Mouse (Mus musculus) hindbrain, embryonic 14.5 days (tissue): ENCODE results near the gene H2-Ob. TPM values are rescaled to one million over a fixed set of nuclear protein-coding genes. Genes with fewer than 3 reads are reported as not detected.
A peak's percentile ranks its signal among the peaks of the same experiment; 100 is the strongest.

ENCODE experiments used
- ATAC-seq: fragments of 200-750 bp; cut with Nextera tagmentation; 2 replicates; pipeline ENCODE4 v1.8.0; 2017; ENCODE audit warnings: moderate number of reproducible peaks, mild to moderate bottlenecking, moderate TSS enrichment, moderate library complexity; ENCODE audit not compliant: low FRiP score
- DNase-seq: peaks from one replicate; pipeline ENCODE4 v3.0.0-alpha.2; 2015; ENCODE audit warnings: low spot score
- H3K27ac ChIP-seq: fragments of 300-500 bp; sonication (generic); 2 replicates; pipeline ENCODE4 v1.5.1; 2014; ENCODE audit warnings: mild to moderate bottlenecking, moderate library complexity
- H3K27me3 ChIP-seq: fragments of 300-500 bp; sonication (generic); 2 replicates; pipeline ENCODE4 v1.6.1; 2014; ENCODE audit warnings: mild to moderate bottlenecking, low read length, mixed read lengths; ENCODE audit not compliant: control insufficient read depth, insufficient read depth
- H3K36me3 ChIP-seq: fragments of 300-500 bp; sonication (generic); replicated peaks from 2 replicates; pipeline ENCODE4 v1.6.1; 2014; ENCODE audit not compliant: control insufficient read depth, insufficient read depth
- H3K4me1 ChIP-seq: fragments of 300-500 bp; sonication (generic); replicated peaks from 2 replicates; pipeline ENCODE4 v1.6.1; 2014; ENCODE audit warnings: antibody characterized with exemption, low read length, mixed read lengths; ENCODE audit not compliant: control insufficient read depth, insufficient read depth
- H3K4me2 ChIP-seq: fragments of 300-500 bp; sonication (generic); replicated peaks from 2 replicates; pipeline ENCODE4 v1.6.1; 2014; ENCODE audit warnings: mild to moderate bottlenecking, moderate library complexity
- H3K4me3 ChIP-seq: fragments of 300-500 bp; sonication (generic); replicated peaks from 2 replicates; pipeline ENCODE4 v1.5.1; 2014; ENCODE audit warnings: mild to moderate bottlenecking, low read length
- H3K9ac ChIP-seq: fragments of 300-500 bp; sonication (generic); 2 replicates; pipeline ENCODE4 v1.6.1; 2014
- H3K9me3 ChIP-seq: fragments of 300-500 bp; sonication (generic); 2 replicates; pipeline ENCODE4 v1.6.1; 2016; ENCODE audit warnings: low read length; ENCODE audit not compliant: control insufficient read depth
- WGBS: fragments of 180-500 bp; shearing (Covaris S2); extraction: QIAGEN DNeasy Blood & Tissue Kit; methylation state at CpG from one replicate; pipeline ENCODE4 v1.1.7; 2014; 5-methylcytosine and 5-hydroxymethylcytosine counted together
- polyA plus RNA-seq: library from polyadenylated mRNA; unstranded; fragments of >200 nt; fragmentation: Nextera tagmentation; extraction: Ambion mirVana; gene quantifications from 2 replicates; pipeline ENCODE4 v1.2.1, GENCODE M21; 2014

H2-Ob gene
- polyA plus RNA-seq, 1 experiment from 2014 or later, result not detected

DNA sequence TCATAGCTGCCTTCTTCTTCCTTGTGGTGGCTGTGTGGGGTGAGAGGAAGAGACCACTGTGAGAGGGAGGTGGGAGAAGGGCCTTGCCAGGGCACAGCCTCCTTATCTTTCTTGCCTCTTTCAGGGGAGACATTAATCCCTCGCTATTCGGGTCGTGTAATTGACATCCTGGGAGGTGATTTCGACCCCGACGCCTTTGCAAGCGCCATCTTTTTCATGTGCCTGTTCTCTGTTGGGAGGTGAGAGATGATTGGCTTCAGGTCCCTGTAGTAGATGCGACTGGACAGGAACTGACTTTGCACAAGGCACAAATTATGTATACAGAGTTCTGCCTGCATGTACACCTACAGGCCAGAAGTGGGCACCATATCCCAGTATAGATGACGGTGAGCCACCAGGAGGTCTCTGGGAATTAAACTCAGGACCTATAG, 32.9 kb upstream of the H2-Ob start:
- peaks cover 37% of the 10 kb centered on the region for H3K27me3 ChIP-seq
- 26% methylated on average over 9 of the region's 9 CpGs for WGBS
- no peak for ATAC-seq
- H3K4me1 ChIP-seq, result 0 out of 2 replicates have a peak, but pooled peaks cover 3% of the 10 kb centered on the region
- H3K9me3 ChIP-seq, result no peaks in the 10 kb centered on the region
- peak overlapping the region; percentile 81 for H3K4me2 ChIP-seq
- no peak overlapping the region for H3K9ac ChIP-seq
- H3K36me3 ChIP-seq, result no peaks in the 10 kb centered on the region
- no peak for DNase-seq
- no peak overlapping the region for H3K27ac ChIP-seq
- no peak overlapping the region for H3K4me3 ChIP-seq

DNA sequence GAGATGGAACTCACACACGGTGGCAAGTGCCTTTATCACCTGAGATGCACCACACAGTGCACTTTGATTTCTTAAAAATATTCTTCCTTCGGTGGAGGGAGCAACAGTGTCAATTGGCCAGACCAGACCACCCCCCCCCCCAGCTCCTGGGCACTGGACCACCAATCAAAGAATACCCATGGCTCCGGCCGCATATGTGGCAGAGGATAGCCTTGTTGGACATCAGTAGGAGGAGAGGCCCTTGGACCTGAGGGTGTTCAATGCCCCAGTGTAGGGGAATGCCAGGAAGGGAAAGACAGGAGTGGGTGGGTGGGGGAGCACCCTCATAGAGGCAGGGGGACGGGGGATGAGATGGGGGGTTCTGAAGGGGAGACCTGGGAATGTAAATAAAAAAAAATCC, 32.0 kb upstream of the H2-Ob start:
- Histone ChIP-seq H3K36me3 (no peaks in the 10 kb centered on the region), H3K27me3 (peaks cover 45% of the 10 kb centered on the region), H3K9me3 (no peaks in the 10 kb centered on the region), H3K4me1 (0 out of 2 replicates have a peak, but pooled peaks cover 3% of the 10 kb centered on the region), H3K4me2 (no peak overlapping the region), H3K9ac (no peak overlapping the region), H3K27ac (no peak overlapping the region), H3K4me3 (no peak overlapping the region)
- ATAC-seq (no peak), DNase-seq (no peak)
- 92% methylated on average over 5 of the region's 5 CpGs for WGBS

DNA sequence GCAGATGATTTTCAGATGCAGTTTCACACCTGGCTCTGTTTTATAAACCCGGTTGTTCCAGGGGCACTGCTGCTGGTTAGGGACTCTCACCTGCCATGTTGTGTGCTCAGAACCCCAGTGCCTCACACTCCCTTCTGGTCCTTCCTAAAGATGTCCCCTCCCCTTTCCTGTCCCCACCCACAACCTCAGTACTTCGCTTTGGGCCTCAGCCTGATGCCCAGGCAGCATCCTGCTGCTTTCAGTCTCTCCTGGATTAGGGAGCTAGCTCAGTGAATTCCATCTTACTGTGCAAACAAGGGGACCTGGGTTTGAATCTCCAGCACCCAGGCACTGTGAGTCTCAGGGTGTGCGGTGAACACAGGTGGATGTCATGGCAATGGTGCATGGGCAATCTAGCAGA, 31.2 kb upstream of the H2-Ob start:
- H3K27me3 ChIP-seq, result peaks cover 52% of the 10 kb centered on the region
- no peaks in the 10 kb centered on the region for H3K9me3 ChIP-seq
- WGBS, result 67% methylated on average over 3 of the region's 3 CpGs
- no peak for DNase-seq
- 0 out of 2 replicates have a peak, but pooled peaks cover 3% of the 10 kb centered on the region for H3K4me1 ChIP-seq
- no peak overlapping the region for H3K4me3 ChIP-seq
- ATAC-seq, result no peak
- H3K36me3 ChIP-seq, result no peaks in the 10 kb centered on the region
- H3K4me2 ChIP-seq, result no peak overlapping the region
- no peak overlapping the region for H3K9ac ChIP-seq
- H3K27ac ChIP-seq, result no peak overlapping the region

DNA sequence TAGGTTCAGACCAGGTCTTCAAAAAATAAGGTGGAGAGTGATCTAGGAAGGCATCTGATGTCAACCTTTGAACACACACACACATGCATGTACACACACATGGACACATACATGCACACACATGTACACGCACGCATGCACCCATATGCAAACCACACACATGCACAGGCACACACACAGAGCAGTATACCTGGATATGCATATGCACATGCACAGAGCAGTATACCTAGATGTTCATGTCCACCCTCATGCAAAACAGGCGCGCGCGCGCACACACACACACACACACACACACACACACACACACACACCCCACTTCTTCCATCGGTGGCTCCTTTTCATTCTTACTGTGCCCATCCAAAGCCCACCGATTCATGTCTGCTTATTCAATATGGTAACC, 30.8 kb upstream of the H2-Ob start:
- DNase-seq (no peak), ATAC-seq (no peak)
- Histone ChIP-seq H3K27me3 (peaks cover 56% of the 10 kb centered on the region), H3K36me3 (no peaks in the 10 kb centered on the region), H3K4me2 (no peak overlapping the region), H3K27ac (no peak overlapping the region), H3K9ac (no peak overlapping the region), H3K9me3 (no peaks in the 10 kb centered on the region), H3K4me3 (no peak overlapping the region), H3K4me1 (0 out of 2 replicates have a peak, but pooled peaks cover 3% of the 10 kb centered on the region)
- WGBS, result 96% methylated on average over 9 of the region's 9 CpGs

DNA sequence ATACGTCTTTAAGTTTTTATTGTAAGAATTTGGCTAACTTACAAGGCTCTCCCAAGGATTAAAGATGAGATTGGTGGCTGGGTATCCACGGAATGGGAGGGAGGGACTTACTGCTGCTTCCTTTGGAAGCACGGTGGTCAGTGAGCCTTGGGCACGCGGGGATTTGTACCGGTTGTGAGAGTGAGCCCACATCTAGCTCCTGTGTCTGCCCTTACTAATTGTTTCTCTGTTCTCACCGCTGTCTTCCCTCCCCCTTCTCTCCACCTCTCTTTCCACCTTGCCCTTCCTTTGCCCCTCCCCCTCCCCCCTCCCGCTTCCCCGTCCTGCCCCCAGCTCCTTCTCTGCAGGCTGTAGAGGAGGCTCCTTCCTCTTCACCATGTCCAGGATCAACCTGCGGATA, 30.3 kb upstream of the H2-Ob start:
- Histone ChIP-seq H3K27me3 (peaks cover 56% of the 10 kb centered on the region), H3K9ac (no peak overlapping the region), H3K4me3 (no peak overlapping the region), H3K9me3 (no peaks in the 10 kb centered on the region), H3K27ac (no peak overlapping the region), H3K4me1 (0 out of 2 replicates have a peak, but pooled peaks cover 3% of the 10 kb centered on the region), H3K4me2 (no peak overlapping the region), H3K36me3 (no peaks in the 10 kb centered on the region)
- ATAC-seq, result no peak
- WGBS, result 33% methylated on average over 10 of the region's 10 CpGs
- DNase-seq, result no peak

DNA sequence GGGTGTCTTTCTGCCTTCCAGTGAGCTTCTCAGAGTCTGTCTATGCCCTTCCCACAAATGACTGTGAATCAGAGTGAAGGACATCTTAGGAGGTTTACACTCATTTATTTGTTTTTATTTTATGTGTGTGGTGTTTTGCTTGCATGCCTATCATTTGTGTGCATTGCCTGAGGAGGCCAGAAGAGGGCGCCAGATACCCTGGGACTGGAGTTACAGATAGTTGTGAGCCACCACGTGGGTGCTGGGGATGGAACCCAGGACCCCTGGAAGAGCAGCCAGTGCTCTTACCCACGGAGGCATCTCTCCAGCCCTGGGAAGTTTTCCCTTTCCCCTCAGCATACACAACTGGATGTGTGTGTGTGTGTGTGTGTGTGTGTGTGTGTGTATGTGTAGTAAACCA, 29.0 kb upstream of the H2-Ob start:
- H3K36me3 ChIP-seq, result no peaks in the 10 kb centered on the region
- H3K4me1 ChIP-seq, result no peaks in the 10 kb centered on the region
- WGBS, result 51% methylated on average over 3 of the region's 3 CpGs
- DNase-seq (no peak), ATAC-seq (no peak)
- no peak overlapping the region for H3K4me2 ChIP-seq
- H3K27me3 ChIP-seq, result peaks cover 61% of the 10 kb centered on the region
- no peak overlapping the region for H3K4me3 ChIP-seq
- H3K27ac ChIP-seq, result no peak overlapping the region
- H3K9me3 ChIP-seq, result no peaks in the 10 kb centered on the region
- no peak overlapping the region for H3K9ac ChIP-seq

DNA sequence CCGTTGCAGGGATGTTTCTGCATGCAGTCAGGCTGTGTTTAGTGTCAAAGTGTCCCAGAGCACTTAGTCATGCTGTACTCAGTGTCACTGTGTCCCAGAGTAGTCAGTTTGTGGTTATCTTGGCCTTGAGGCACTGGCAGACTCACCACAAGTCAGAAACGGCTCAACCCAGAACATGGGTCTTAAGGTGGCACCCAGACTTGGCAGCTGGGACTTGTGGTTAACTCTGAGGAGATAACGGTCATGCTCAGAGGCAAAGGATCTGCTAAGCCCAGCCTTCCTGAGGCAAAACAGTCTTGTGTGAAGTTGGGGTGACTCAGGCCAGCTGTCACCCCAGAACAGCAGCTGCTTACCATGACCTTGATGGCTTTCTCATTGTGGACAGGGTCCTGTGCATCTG, 28.1 kb upstream of the H2-Ob start:
- DNase-seq, result no peak
- WGBS, result 77% methylated on average over 3 of the region's 3 CpGs
- no peak overlapping the region for H3K9ac ChIP-seq
- no peak overlapping the region for H3K4me3 ChIP-seq
- no peaks in the 10 kb centered on the region for H3K9me3 ChIP-seq
- no peak overlapping the region for H3K27ac ChIP-seq
- H3K36me3 ChIP-seq, result no peaks in the 10 kb centered on the region
- peaks cover 60% of the 10 kb centered on the region for H3K27me3 ChIP-seq
- H3K4me1 ChIP-seq, result no peaks in the 10 kb centered on the region
- ATAC-seq, result no peak
- H3K4me2 ChIP-seq, result no peak overlapping the region

DNA sequence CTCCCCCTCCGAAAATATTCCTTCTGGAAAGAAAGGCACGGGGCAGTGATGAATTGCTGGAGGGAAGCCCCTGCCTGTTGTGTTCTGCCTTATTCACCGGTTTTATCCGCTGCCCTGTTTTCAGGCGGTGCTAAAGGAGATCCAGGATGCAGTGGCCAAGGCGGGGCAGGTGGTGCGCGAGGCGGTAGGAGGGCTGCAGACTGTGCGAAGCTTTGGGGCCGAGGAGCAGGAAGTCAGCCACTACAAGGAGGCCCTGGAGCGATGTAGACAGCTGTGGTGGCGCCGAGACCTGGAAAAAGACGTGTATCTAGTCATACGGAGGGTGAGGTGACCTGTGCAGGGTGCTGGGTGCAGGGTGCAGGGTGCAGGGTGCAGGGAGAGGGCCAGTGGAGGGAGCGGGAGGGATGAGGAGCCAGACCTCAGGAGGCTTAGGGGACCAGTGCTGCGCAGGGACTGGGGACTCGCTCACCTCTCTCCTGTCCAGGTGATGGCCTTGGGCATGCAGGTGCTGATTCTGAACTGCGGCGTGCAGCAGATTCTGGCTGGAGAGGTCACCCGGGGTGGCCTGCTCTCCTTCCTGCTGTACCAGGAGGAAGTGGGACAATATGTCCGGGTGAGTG, 26.8 kb upstream of the H2-Ob start:
- no peaks in the 10 kb centered on the region for H3K9me3 ChIP-seq
- H3K9ac ChIP-seq, result 0 out of 2 replicates have a peak overlapping the region, but pooled peaks have one; percentile 11
- ATAC-seq (no peak), DNase-seq (no peak)
- no peak overlapping the region for H3K4me3 ChIP-seq
- no peaks in the 10 kb centered on the region for H3K4me1 ChIP-seq
- no peak overlapping the region for H3K27ac ChIP-seq
- no peaks in the 10 kb centered on the region for H3K36me3 ChIP-seq
- 18% methylated on average over 23 of the region's 23 CpGs for WGBS
- no peak overlapping the region; the same call in 1 of the 2 replicates for H3K4me2 ChIP-seq
- peaks cover 54% of the 10 kb centered on the region for H3K27me3 ChIP-seq

DNA sequence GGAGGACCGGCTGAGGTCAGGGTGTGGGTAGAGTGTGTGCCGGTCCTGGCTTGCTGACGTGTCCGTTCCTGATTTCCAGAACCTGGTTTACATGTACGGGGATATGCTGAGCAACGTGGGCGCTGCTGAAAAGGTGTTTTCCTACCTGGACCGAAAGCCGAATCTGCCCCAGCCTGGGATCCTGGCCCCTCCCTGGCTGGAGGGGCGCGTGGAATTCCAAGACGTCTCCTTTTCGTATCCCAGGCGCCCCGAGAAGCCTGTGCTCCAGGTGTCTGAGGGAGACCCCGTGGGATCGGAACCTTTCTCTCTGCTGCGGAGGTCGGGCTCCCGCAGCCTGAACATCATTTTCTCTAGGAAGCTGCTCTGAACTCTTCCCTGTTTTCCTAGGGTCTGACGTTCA, 24.8 kb upstream of the H2-Ob start:
- WGBS, result 47% methylated on average over 21 of the region's 21 CpGs
- no peaks in the 10 kb centered on the region for H3K36me3 ChIP-seq
- no peaks in the 10 kb centered on the region for H3K4me1 ChIP-seq
- H3K27ac ChIP-seq, result no peak overlapping the region
- no peak for DNase-seq
- H3K9me3 ChIP-seq, result no peaks in the 10 kb centered on the region
- H3K4me2 ChIP-seq, result peak overlapping the region; percentile 21; the same call in 1 of the 2 replicates
- H3K4me3 ChIP-seq, result peak overlapping the region; percentile 9; the same call in 1 of the 2 replicates
- H3K27me3 ChIP-seq, result peaks cover 54% of the 10 kb centered on the region
- no peak overlapping the region for H3K9ac ChIP-seq
- ATAC-seq, result no peak

DNA sequence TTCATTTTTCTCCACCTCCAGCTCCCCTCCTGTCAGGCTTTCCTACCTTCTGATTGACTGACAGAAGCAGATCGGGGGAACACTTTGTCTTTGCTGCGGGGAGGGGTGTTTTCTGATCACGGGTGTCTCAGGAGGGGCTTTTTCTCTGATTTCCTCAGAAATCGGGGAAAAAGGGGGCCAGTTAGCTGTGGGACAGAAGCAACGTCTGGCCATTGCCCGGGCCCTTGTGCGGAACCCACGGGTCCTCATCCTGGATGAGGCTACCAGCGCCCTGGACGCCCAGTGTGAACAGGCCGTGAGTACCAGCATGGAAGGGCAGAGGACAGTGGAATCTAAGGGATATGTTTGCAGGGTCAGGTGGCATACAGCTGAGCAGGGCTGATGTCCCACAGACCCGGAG, 23.5 kb upstream of the H2-Ob start:
- Histone ChIP-seq H3K4me1 (no peaks in the 10 kb centered on the region), H3K27ac (no peak overlapping the region), H3K9ac (no peak overlapping the region), H3K4me3 (no peak overlapping the region), H3K9me3 (no peaks in the 10 kb centered on the region), H3K36me3 (no peaks in the 10 kb centered on the region), H3K4me2 (no peak overlapping the region), H3K27me3 (peaks cover 54% of the 10 kb centered on the region)
- 85% methylated on average over 12 of the region's 12 CpGs for WGBS
- ATAC-seq, result no peak
- no peak for DNase-seq
